Mouse (Mus musculus): ENCODE data around the gene Grin3a. TPM values are rescaled to one million over a fixed set of nuclear protein-coding genes. Genes with fewer than 3 reads are reported as not detected.

Grin3a gene
- polyA plus RNA-seq, 1 experiment, result not detected

DNA sequence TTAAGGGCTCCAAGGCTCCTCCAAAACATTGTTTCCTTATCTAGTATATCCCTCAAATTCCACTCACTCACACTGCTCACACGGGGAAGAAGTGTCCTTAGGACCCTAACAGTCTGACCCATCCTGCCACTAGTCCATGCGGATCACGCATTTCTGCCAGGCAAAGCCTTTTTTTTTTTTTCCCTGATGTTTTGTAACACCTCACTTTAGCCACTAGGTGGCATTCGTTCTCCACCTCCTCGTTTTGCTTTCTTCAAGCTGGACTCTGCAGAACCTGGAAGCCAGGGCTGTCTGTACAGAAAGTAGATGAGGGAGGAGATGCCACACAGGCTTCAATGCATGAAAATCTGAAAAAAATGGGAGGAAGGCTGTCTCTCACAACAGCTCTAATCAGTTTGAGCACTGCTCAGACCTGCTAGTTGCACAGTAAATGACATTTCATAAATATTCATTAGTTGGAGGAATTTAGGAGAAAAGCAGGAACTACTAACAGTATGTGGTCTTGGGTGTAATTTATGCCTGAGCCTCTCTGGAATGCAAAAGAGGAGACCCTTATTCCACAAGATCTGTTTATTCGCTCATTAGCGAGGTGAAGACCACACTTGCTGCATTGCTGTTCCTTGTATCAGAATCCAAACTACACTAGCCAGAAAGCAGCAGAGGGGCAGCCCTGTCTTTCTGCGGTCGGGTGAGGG lies 156.8 kb downstream of the Grin3a start:
- Histone ChIP-seq H3K4me1 (ENCODE audit: control insufficient read depth, insufficient read depth, low read length) (no peaks in the 10 kb centered on the region), H3K27ac (ENCODE audit: insufficient read depth, low read depth, low read length) (no peak overlapping the region), H3K4me3 (ENCODE audit: insufficient read depth, low read length) (no peak overlapping the region)
- TF ChIP-seq CTCF (IDR thresholded peaks at IDR 0.05; ENCODE audit: low read depth, low read length) (peak; percentile 50; the same call in 1 of the 2 replicates), POLR2A (IDR thresholded peaks at IDR 0.05; ENCODE audit: borderline replicate concordance, low read depth, low read length) (no peak)

DNA sequence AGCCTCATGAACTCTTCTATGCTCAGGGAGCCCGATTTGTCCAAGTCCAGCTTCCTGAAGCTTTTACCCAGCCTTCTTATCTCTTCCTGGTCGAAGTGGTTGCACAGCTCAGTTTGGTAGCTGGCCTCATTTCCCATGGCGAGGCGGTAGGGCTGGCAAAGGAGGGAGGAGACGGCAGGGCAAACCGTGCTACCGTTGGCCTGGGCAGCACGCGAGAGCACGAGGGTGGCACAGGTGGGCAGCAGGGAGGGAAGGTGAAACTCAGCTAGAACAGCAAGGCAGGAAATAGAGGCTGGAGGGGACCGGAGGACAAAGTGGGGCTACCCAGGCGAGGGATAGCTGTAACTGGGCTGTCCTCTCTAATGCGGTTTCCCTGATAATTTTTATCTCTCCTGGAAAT lies 163.7 kb downstream of the Grin3a start, which contains the start of gene Ppp3r2:
Ppp3r2 (minus strand) TSS at position 213 of the 400 bp plus-strand sequence.
- Histone ChIP-seq H3K27ac (ENCODE audit: insufficient read depth, low read depth, low read length) (no peak within 1 kb of the TSS), H3K4me1 (ENCODE audit: control insufficient read depth, insufficient read depth, low read length) (no peaks in the 10 kb centered on the region), H3K4me3 (ENCODE audit: insufficient read depth, low read length) (no peak within 1 kb of the TSS)
- no peak for TF ChIP-seq CTCF (IDR thresholded peaks at IDR 0.05; ENCODE audit: low read depth, low read length)
- TF ChIP-seq POLR2A (IDR thresholded peaks at IDR 0.05; ENCODE audit: borderline replicate concordance, low read depth, low read length), result no peak

DNA sequence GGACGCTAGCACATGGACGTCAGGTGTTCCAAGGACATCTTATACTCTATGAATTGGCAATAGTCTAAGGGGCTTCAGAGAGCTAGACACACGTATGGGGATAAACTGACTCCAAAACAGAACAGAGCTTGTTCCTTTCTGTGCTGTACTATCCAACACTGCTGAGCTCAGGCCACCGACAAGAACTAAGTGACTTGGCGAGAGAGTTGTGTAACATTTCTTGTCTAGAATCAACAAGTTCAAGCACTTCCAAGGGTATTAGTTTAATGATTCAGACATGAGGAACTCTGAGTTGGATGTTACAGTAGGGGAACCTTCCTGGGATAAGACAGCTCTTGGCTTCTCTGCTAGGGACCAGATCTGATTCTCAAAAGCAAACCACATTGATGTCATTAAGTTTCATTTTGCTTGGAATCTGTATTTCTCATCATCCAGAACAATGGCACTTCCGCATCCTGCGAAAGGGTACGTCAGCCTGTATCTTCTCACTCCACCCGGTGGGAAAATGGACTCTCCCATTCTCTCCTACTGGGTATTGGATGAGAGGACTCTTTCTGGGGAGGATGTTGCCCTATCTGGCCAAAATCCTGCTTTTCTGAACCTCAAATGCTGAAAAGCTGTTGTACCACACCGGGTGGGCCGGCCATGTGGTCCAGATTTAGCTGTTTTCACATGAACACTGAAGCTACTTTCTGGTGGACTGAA lies 165.2 kb downstream of the Grin3a start:
- TF ChIP-seq POLR2A (IDR thresholded peaks at IDR 0.05; ENCODE audit: borderline replicate concordance, low read depth, low read length), result no peak
- TF ChIP-seq CTCF (IDR thresholded peaks at IDR 0.05; ENCODE audit: low read depth, low read length), result no peak
- H3K4me1 ChIP-seq (ENCODE audit: control insufficient read depth, insufficient read depth, low read length), result no peaks in the 10 kb centered on the region
- H3K27ac ChIP-seq (ENCODE audit: insufficient read depth, low read depth, low read length), result no peak overlapping the region
- no peak overlapping the region for H3K4me3 ChIP-seq (ENCODE audit: insufficient read depth, low read length)

GRCm38 (mm10) chr4:49676790-49677189 lies 168.8 kb downstream of the Grin3a start:
- no peak for TF ChIP-seq CTCF (IDR thresholded peaks at IDR 0.05; ENCODE audit: low read depth, low read length)
- TF ChIP-seq POLR2A (IDR thresholded peaks at IDR 0.05; ENCODE audit: borderline replicate concordance, low read depth, low read length), result no peak
- Histone ChIP-seq H3K27ac (ENCODE audit: insufficient read depth, low read depth, low read length) (no peak overlapping the region), H3K4me1 (ENCODE audit: control insufficient read depth, insufficient read depth, low read length) (no peaks in the 10 kb centered on the region), H3K4me3 (ENCODE audit: insufficient read depth, low read length) (no peak overlapping the region)

DNA sequence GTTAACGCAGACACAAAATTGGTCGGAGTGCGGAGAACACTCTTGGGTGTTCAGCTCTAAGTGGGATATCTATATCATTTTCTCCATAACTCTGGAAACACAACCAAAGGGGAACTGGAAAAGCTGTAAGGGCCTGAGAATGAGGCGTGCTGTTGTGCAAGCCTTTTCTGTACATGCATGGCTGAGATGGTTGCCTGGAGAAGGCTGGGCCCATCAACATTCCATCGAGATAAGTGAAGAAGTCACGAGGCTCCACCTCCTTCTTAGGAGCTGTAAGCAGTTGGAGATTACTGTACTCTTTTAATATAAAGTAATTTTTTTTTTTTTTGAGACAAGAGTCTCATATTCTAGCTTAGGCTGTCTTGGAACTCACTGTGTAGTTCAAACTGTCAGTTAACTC lies 169.5 kb downstream of the Grin3a start:
- Histone ChIP-seq H3K4me1 (ENCODE audit: control insufficient read depth, insufficient read depth, low read length) (no peaks in the 10 kb centered on the region), H3K27ac (ENCODE audit: insufficient read depth, low read depth, low read length) (no peak overlapping the region), H3K4me3 (ENCODE audit: insufficient read depth, low read length) (no peak overlapping the region)
- TF ChIP-seq CTCF (IDR thresholded peaks at IDR 0.05; ENCODE audit: low read depth, low read length) (no peak), POLR2A (IDR thresholded peaks at IDR 0.05; ENCODE audit: borderline replicate concordance, low read depth, low read length) (no peak)

DNA sequence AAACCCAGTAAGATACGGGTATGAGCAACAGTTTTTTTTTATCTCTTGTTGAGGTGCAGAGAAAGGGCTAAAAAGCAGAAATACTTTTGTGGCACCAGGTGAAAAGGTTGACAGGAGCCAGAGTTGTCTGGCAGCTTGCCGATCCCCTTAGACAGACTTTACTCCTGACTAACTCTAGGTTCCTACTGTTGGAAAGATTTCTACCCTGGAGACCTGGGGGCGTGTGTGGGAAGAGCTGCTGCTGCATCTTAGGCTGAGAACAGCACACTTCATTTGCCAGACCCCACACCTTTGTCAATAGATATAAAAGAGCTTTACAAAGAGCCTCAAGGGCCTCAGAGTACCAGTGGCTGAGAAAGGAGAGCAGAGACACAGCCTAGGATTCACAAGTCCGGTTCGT lies 180.7 kb downstream of the Grin3a start:
- H3K4me1 ChIP-seq (ENCODE audit: control insufficient read depth, insufficient read depth, low read length), result no peaks in the 10 kb centered on the region
- H3K4me3 ChIP-seq (ENCODE audit: insufficient read depth, low read length), result no peak overlapping the region
- TF ChIP-seq CTCF (IDR thresholded peaks at IDR 0.05; ENCODE audit: low read depth, low read length), result no peak
- no peak for TF ChIP-seq POLR2A (IDR thresholded peaks at IDR 0.05; ENCODE audit: borderline replicate concordance, low read depth, low read length)
- H3K27ac ChIP-seq (ENCODE audit: insufficient read depth, low read depth, low read length), result no peak overlapping the region

DNA sequence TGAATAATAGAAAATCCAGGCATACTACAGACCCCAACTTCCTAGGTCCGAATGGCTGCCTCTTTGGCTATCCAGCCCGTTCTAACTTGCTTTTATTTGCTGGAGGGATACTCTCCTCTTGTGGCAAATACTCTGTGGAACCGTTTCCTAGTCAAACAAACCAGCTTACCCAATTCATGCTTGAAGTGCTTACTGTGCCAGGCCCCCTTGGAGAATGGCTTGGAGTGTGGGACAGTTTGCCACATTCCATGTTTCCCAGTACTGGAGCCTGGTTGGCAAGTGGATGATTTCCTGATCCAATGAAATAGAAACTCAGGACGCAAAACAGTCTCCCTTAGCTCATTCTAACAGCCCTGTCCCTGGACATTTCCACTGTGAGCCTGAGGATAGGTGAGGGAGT lies 183.3 kb downstream of the Grin3a start:
- no peak overlapping the region for H3K4me3 ChIP-seq (ENCODE audit: insufficient read depth, low read length)
- no peak for TF ChIP-seq CTCF (IDR thresholded peaks at IDR 0.05; ENCODE audit: low read depth, low read length)
- TF ChIP-seq POLR2A (IDR thresholded peaks at IDR 0.05; ENCODE audit: borderline replicate concordance, low read depth, low read length), result no peak
- no peaks in the 10 kb centered on the region for H3K4me1 ChIP-seq (ENCODE audit: control insufficient read depth, insufficient read depth, low read length)
- no peak overlapping the region for H3K27ac ChIP-seq (ENCODE audit: insufficient read depth, low read depth, low read length)

- TF ChIP-seq POLR2A (IDR thresholded peaks at IDR 0.05; ENCODE audit: borderline replicate concordance, low read depth, low read length) (no peak), CTCF (IDR thresholded peaks at IDR 0.05; ENCODE audit: low read depth, low read length) (no peak)
- Histone ChIP-seq H3K4me1 (ENCODE audit: control insufficient read depth, insufficient read depth, low read length) (no peaks in the 10 kb centered on the region), H3K27ac (ENCODE audit: insufficient read depth, low read depth, low read length) (no peak overlapping the region), H3K4me3 (ENCODE audit: insufficient read depth, low read length) (no peak overlapping the region)
These were observed 183.9 kb downstream of the Grin3a start for GRCm38 (mm10) chr4:49661664-49662063.

- TF ChIP-seq CTCF (IDR thresholded peaks at IDR 0.05; ENCODE audit: low read depth, low read length) (no peak), POLR2A (IDR thresholded peaks at IDR 0.05; ENCODE audit: borderline replicate concordance, low read depth, low read length) (no peak)
- H3K4me1 ChIP-seq (ENCODE audit: control insufficient read depth, insufficient read depth, low read length), result no peaks in the 10 kb centered on the region
- no peak overlapping the region for H3K4me3 ChIP-seq (ENCODE audit: insufficient read depth, low read length)
- no peak overlapping the region for H3K27ac ChIP-seq (ENCODE audit: insufficient read depth, low read depth, low read length)
These were observed 186.1 kb downstream of the Grin3a start for GRCm38 (mm10) chr4:49659421-49659820.

- no peak overlapping the region for H3K27ac ChIP-seq (ENCODE audit: insufficient read depth, low read depth, low read length)
- TF ChIP-seq CTCF (IDR thresholded peaks at IDR 0.05; ENCODE audit: low read depth, low read length) (no peak), POLR2A (IDR thresholded peaks at IDR 0.05; ENCODE audit: borderline replicate concordance, low read depth, low read length) (no peak)
- H3K4me1 ChIP-seq (ENCODE audit: control insufficient read depth, insufficient read depth, low read length), result no peaks in the 10 kb centered on the region
- H3K4me3 ChIP-seq (ENCODE audit: insufficient read depth, low read length), result no peak overlapping the region
These were observed 205.6 kb downstream of the Grin3a start for GRCm38 (mm10) chr4:49639913-49640312.

Measured in bone marrow macrophage, adult 2 months (primary cell).